Mouse (Mus musculus) monocyte, adult 2 months (primary cell): ENCODE data around the gene Skor1.

Source experiments
- DNase-seq, 2 experiments: peaks; one replicate each; pipeline ENCODE4 v3.0.0; 2022; ENCODE audit warnings: low spot score in 2 of 2, low read depth in 1 of 2

Skor1 gene

DNA sequence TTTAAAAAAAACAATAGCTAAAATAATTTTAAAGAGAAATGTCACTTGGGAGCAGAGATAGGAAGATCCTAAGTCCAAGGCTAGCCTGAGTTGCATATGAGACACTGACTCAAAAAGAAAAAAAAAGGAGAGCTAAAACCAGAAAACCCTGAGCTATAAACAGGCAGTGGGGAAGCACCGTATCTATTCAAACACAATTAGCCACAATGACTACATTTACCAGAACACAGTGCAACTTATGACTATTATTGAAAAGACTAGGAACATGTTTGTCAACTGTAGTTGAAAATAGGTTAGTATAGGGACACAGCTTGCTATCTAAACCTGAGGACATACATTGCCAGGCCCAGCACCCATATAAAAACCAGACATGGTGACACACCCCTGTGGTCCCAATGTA, 54.7 kb downstream of the Skor1 start:
- no peak for DNase-seq

DNA sequence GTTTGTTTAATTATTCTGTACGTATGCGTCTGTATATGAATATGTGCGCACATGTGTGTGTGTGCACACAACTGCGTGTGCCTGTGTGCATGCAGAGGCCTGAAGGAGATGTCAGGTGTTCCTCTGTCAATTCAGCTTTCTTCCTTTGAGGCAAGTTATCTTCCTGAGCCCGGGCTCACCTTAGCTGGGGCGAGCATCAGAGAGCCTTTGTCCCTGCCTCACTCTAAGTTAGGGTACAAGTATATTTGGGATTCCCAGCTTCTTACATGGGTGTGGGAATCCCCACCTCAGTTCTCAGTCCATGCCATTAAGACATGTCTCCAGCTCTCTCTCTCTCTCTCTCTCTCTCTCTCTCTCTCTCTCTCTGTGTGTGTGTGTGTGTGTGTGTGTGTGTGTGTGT, 56.2 kb downstream of the Skor1 start:
- no peak for DNase-seq

DNA sequence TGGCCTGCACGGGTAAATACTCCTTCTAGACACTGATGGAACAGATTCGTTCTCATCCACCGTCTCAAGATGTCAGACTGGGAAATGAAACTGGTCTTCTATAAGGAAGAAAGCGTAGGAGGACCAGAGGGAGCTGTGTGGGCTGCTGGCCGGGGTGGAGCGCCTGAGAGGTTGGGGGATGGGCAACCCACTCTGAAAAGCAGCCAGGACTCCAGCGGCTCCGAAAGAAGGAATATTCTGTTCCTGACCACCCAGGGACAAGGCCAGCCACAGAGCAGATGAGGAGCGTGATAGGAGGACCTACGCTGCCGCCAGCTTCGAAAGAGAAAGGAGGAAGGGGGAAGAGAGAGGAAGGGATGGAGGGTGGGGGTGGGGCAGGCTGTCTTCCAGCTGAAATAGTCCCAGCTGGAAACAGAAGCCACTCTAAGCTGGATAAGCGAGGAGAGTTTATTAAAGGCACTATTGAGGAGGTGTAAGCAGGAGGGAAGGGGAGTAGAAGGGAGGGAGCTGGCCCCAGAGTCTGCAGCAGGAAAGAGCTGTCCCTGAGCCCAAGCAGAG, 56.7 kb downstream of the Skor1 start:
- DNase-seq, result peak in 1 of 2 experiments; percentile 8

DNA sequence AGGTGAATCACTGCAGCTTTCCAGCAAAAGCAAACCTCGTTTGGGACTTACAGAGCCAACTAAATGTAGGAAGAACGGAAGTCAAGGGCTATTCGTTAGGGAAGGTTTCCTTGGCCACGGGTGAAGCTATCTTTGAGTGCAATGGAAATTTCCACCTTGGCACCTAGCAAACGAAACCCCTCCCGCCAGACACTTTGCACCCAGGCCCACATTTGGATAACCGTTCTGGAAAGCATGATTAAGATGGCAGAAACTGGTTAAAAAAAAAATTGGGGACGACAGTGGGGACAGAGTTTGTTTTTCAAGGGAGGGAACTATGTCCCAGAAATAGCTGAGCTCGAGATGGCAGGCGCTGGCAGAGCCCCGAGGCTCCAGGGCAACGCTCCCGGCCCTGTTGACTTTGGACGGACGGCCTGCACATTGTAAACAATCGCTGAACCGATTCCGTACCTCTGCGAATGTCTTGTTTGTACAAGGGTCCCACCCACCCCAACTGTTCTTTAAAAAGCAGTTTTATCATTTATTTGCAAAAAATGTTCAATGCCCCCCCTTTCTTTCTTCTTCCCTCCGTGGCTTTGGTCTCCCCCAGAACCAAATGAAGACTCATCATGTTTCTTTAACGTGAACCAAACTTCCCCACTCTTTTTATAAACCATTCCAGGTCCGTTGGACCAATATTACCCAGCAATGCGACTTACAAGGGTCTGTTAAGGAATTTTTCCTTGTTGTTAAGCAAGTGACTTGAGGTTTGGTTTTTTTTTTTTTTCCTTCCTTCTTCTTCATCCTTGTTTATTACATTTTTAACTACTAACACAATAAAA, 57.5 kb downstream of the Skor1 start:
- DNase-seq, result no peak

DNA sequence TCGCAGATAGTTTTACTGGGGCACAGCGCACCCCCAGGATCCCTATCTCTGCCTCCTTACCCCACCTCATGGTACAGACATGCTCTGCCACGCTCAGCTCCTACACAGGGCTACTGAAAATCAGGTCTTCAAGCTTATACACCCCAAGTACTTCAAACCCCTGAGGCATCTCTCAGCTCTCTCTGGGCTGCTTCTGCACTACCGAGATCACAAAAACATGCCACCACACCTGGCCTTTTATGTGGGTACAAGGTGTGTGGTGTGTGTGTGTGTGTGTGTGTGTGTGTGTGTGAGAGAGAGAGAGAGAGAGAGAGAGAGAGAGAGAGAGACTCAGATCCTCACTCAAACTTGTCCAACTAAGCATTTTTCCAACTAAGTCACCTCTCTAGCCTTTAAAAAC, 59.6 kb downstream of the Skor1 start:
- DNase-seq, result no peak
